Mouse (Mus musculus) cerebellum, adult 8-10 months (tissue): Measurements from ENCODE around the gene Ms4a5.
"Not testable (repeated sequence)": the region's sequence is repeated elsewhere in the genome, so short reads cannot be mapped to it uniquely, and the experiment has no call there.

Source experiments
- DNase-seq: peaks from one replicate; pipeline ENCODE4 v3.0.0; 2022

Ms4a5 gene

GRCm38 (mm10) chr19:11283773-11284172 lies at the start of gene Ms4a5:
Gene Ms4a5 (minus strand): TSS chr19:11283873.
- DNase-seq, result no peak

GRCm38 (mm10) chr19:11321123-11321522 lies 37.5 kb upstream of the Ms4a5 start:
- no peak for DNase-seq

- no peak for DNase-seq
Measured at GRCm38 (mm10) chr19:11316786-11317185, 33.1 kb upstream of the Ms4a5 start.

- no peak for DNase-seq
Measured at GRCm38 (mm10) chr19:11314354-11314753, 30.7 kb upstream of the Ms4a5 start, which contains the start of gene Ms4a14. Gene Ms4a14 (minus strand): TSS chr19:11314454.

- no peak for DNase-seq
Measured at GRCm38 (mm10) chr19:11308888-11309287, 25.2 kb upstream of the Ms4a5 start.

- not testable (repeated sequence) for DNase-seq
Measured at GRCm38 (mm10) chr19:11299529-11299928, 15.9 kb upstream of the Ms4a5 start.

GRCm38 (mm10) chr19:11298939-11299338 lies 15.3 kb upstream of the Ms4a5 start:
- DNase-seq, result no peak

- not testable (repeated sequence) for DNase-seq
Measured at GRCm38 (mm10) chr19:11293616-11294015, 9.9 kb upstream of the Ms4a5 start.

GRCm38 (mm10) chr19:11292990-11293389 lies 9.3 kb upstream of the Ms4a5 start:
- no peak for DNase-seq

GRCm38 (mm10) chr19:11280223-11280622 lies 3.5 kb downstream of the Ms4a5 start:
- DNase-seq, result no peak

- no peak for DNase-seq
Measured at GRCm38 (mm10) chr19:11276431-11276830, 7.2 kb downstream of the Ms4a5 start.

GRCm38 (mm10) chr19:11266956-11267355 lies 16.7 kb downstream of the Ms4a5 start:
- DNase-seq, result no peak

GRCm38 (mm10) chr19:11266052-11266845 lies 17.4 kb downstream of the Ms4a5 start, which contains the start of gene Ms4a1:
Gene Ms4a1 (minus strand): TSS chr19:11266241.
- DNase-seq, result no peak

GRCm38 (mm10) chr19:11264602-11265185 lies 19.0 kb downstream of the Ms4a5 start:
- DNase-seq, result no peak

GRCm38 (mm10) chr19:11263549-11263948 lies 20.1 kb downstream of the Ms4a5 start:
- DNase-seq, result no peak

GRCm38 (mm10) chr19:11262932-11263331 lies 20.7 kb downstream of the Ms4a5 start:
- not testable (repeated sequence) for DNase-seq

- DNase-seq, result no peak
Measured at GRCm38 (mm10) chr19:11261522-11261921, 22.2 kb downstream of the Ms4a5 start.

- DNase-seq, result no peak
Measured at GRCm38 (mm10) chr19:11244230-11244629, 39.4 kb downstream of the Ms4a5 start.

- no peak for DNase-seq
Measured at GRCm38 (mm10) chr19:11242560-11242959, 41.1 kb downstream of the Ms4a5 start.

GRCm38 (mm10) chr19:11235820-11236219 lies 47.9 kb downstream of the Ms4a5 start:
- DNase-seq, result no peak

- DNase-seq, result no peak
Measured at GRCm38 (mm10) chr19:11234921-11235735, 48.5 kb downstream of the Ms4a5 start.

- DNase-seq, result no peak
Measured at GRCm38 (mm10) chr19:11234244-11234643, 49.4 kb downstream of the Ms4a5 start.

- DNase-seq, result no peak
Measured at GRCm38 (mm10) chr19:11232348-11232747, 51.3 kb downstream of the Ms4a5 start, which contains the start of gene Ms4a12. Gene Ms4a12 (minus strand): TSS chr19:11232448.
